Mouse (Mus musculus) midbrain, embryonic 10.5 days (tissue): ENCODE data around the gene Rhbdl3. TPM values are rescaled to one million over a fixed set of nuclear protein-coding genes. Genes with fewer than 3 reads are reported as not detected.

ENCODE experiments used
- DNase-seq: peaks from one replicate; pipeline ENCODE4 v3.0.0-alpha.2; 2017; ENCODE audit warnings: low spot score
- H3K27ac ChIP-seq: fragments of 300-500 bp; sonication (generic); replicated peaks from 2 replicates; pipeline ENCODE4 v1.5.1; 2016; ENCODE audit warnings: mild to moderate bottlenecking
- H3K27me3 ChIP-seq: fragments of 300-500 bp; sonication (generic); 2 replicates; pipeline ENCODE4 v1.6.1; 2016; ENCODE audit warnings: low read depth, mild to moderate bottlenecking; ENCODE audit not compliant: poor library complexity, severe bottlenecking
- H3K36me3 ChIP-seq: fragments of 300-500 bp; sonication (generic); 2 replicates; pipeline ENCODE4 v1.6.1; 2016; ENCODE audit warnings: mild to moderate bottlenecking, moderate library complexity
- H3K4me1 ChIP-seq: fragments of 300-500 bp; sonication (generic); 2 replicates; pipeline ENCODE4 v1.6.1; 2016
- H3K4me3 ChIP-seq: fragments of 300-500 bp; sonication (generic); 2 replicates; pipeline ENCODE4 v1.5.1; 2016; ENCODE audit warnings: mild to moderate bottlenecking, moderate library complexity
- H3K9me3 ChIP-seq: fragments of 300-500 bp; sonication (generic); replicated peaks from 2 replicates; pipeline ENCODE4 v1.6.1; 2016; ENCODE audit warnings: mild to moderate bottlenecking
- WGBS: fragments of 180-500 bp; shearing (Covaris S2); methylation state at CpG from one replicate; pipeline ENCODE4 v1.1.7; 2016; 5-methylcytosine and 5-hydroxymethylcytosine counted together
- polyA plus RNA-seq: library from polyadenylated mRNA; unstranded; fragments of >200 nt; fragmentation: Nextera tagmentation; extraction: Ambion mirVana; gene quantifications from 2 replicates; pipeline ENCODE4 v1.2.1, GENCODE M21; 2016

The Rhbdl3 gene
- polyA plus RNA-seq, 1 experiment from 2014 or later, result 12.6 TPM

DNA sequence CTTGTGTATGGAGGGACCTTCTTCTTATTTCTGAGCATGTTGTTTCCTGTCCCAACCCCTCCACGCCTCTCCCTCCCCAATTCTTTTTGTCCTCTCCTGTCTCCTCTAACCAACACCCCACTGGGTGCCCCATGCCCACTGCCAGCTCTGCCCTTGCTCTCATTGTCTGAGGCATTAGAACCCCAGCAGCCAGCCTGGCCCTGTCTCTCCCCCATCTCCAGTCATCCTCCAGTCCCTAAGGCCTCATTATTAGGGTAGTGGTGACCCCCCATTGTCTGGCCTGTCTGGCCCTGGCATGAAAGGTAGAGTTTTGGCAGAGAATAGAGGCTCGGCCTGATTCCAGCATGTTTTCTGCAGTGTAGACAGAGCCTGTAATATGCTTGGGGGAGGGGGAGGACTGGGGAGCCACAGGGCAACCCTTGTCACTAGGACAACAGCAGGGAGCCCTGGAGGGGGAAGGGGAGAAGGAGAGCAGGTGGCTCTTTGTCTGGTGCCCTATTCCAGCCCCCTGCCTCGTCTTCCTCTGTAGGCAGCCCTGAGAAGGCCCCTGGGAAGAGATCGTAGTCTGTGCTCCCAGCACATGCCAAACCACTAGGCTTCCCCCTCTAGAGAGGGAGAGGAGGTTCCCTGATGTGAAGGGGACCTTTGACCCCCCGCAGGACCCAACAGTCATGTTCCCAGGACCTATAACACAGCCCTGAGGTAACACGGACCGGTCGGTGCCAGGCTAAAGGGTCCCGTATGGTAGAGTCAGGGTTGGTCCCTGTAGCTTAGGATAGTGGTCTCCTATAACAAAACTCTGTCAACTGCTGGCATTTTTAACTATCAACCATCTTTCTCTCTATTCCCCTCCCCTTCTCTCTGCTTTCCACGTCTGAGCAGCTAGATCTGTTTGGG lies 15.3 kb downstream of the Rhbdl3 start:
- peak; percentile 45 for DNase-seq
- no peaks in the 10 kb centered on the region for H3K9me3 ChIP-seq
- peaks cover 4% of the 10 kb centered on the region for H3K36me3 ChIP-seq
- peaks cover 74% of the 10 kb centered on the region for H3K4me1 ChIP-seq
- WGBS, result 43% methylated on average over 10 of the region's 10 CpGs
- 0 out of 2 replicates have a peak, but pooled peaks cover 2% of the 10 kb centered on the region for H3K27me3 ChIP-seq
- H3K4me3 ChIP-seq, result no peak overlapping the region
- H3K27ac ChIP-seq, result peak overlapping the region; percentile 86

DNA sequence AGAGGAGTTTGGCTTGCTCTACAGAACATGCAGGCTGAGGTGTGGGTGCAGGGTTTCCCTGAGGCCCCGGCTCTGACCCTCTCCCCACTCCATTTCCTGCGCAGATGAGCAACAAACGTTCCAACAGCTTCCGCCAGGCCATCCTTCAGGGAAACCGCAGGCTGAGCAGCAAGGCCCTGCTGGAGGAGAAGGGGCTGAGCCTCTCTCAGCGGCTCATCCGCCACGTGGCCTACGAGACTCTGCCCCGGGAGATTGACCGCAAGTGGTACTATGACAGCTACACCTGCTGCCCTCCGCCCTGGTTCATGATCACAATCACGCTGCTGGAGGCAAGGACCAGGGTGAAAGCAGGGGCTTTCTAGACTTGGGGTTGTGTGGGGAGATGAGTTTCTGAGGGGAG lies 22.5 kb downstream of the Rhbdl3 start:
- DNase-seq, result no peak
- Histone ChIP-seq H3K4me3 (no peak overlapping the region), H3K4me1 (peaks cover 19% of the 10 kb centered on the region), H3K27me3 (no peaks in the 10 kb centered on the region), H3K9me3 (no peaks in the 10 kb centered on the region), H3K27ac (peak overlapping the region; percentile 0; the same call in 1 of the 2 replicates), H3K36me3 (peaks cover 23% of the 10 kb centered on the region)
- WGBS, result 68% methylated on average over 13 of the region's 13 CpGs

DNA sequence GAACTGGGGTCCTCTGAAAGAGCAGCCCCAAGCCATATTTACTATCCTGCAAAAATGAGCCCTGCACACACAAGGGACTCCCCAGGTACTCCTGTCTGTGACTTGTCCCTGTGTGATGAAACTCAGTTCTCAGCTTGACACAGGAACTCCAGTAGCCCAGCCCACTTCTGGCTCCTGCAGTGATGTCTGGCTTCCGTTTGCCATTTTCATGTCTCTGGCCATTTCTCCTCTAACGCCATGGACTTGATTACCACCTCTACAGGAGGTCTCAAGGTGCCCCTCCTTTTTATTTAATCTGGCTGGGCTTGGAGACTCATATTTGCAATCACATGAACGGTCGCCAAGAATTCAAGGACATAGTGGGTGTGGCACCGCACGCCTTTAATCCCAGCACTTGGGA lies 23.9 kb downstream of the Rhbdl3 start:
- H3K4me3 ChIP-seq, result no peak overlapping the region
- H3K27ac ChIP-seq, result no peak overlapping the region
- H3K27me3 ChIP-seq, result no peaks in the 10 kb centered on the region
- H3K9me3 ChIP-seq, result no peaks in the 10 kb centered on the region
- 89% methylated on average over 6 of the region's 6 CpGs for WGBS
- peaks cover 10% of the 10 kb centered on the region for H3K4me1 ChIP-seq
- peaks cover 23% of the 10 kb centered on the region for H3K36me3 ChIP-seq
- DNase-seq, result no peak

DNA sequence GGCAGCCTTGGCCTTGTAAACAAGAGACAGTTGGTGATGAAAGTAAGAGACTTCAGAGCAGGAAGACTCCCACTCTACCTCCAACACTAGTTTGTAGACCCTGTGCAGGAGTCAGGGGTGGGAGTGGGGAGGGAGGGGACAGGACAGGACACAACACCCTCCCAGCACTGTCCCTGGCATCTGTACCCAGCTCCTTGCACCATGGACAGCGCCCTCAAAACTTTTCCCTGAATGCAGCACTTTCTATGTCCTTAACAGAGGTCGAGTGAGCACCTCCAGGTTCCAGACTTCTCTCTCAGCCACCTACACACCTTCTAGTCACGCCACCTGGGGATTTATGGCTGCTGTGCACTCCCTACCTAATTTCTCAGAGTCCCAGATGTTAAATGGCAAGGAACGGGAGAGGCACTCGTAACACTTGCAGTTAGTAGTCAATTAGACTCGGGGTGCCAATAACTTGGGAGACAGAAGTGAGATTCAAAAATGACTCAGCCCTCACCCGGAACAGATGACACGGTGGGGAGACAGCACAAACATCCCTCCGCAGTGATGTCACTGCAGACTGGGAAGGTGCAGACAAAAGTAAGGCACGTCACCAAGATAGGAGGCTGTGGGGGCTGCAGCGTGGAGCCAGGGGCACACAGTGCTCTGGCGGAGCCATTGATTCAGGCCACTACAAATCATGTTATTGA lies 32.1 kb downstream of the Rhbdl3 start:
- Histone ChIP-seq H3K36me3 (peaks cover 23% of the 10 kb centered on the region), H3K27ac (0 out of 2 replicates have a peak overlapping the region, but pooled peaks have one; percentile 38), H3K9me3 (no peaks in the 10 kb centered on the region), H3K27me3 (0 out of 2 replicates have a peak, but pooled peaks cover 7% of the 10 kb centered on the region), H3K4me1 (peaks cover 48% of the 10 kb centered on the region), H3K4me3 (no peak overlapping the region)
- no peak for DNase-seq
- WGBS, result 75% methylated on average over 12 of the region's 12 CpGs

DNA sequence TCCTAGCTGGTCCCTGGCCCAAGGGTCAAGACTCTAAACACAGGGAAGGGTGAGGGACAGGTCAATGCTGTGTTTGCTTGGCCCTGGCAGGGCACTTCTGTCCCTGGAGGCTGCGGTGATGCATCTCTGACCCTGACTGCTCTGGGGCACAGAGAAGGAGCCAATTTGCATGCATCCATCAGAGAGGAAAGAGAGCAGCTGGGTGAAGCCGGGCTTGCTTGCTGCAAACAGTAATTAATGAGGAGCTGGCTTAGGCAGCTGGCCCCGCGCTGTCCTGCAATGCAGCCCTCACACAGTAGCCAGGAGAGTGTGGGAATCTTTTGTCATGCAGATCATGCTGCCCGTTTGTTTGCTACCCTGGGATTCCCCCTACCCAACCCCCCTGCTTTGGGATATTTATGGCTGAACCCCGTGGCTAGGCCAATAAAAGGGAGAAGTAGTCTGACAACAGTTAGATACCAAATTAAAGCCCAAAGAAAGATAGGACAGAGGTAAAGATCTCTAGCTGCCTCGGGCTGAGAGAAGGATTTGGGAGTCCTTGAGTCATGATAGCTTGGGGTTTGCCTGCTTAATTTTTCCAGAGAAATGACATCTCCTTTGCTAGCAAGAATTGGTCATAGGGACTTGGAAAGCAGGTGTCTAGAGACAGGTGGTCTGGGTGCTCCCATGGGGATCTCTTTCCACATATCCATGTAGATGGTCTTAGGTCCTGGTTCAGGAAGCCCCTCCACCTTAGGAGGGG lies 35.1 kb downstream of the Rhbdl3 start:
- peaks cover 19% of the 10 kb centered on the region for H3K36me3 ChIP-seq
- peak overlapping the region; percentile 86 for H3K27ac ChIP-seq
- peak; percentile 84 for DNase-seq
- H3K9me3 ChIP-seq, result no peaks in the 10 kb centered on the region
- peaks cover 53% of the 10 kb centered on the region for H3K4me1 ChIP-seq
- under 1% methylated on average over 7 of the region's 7 CpGs for WGBS
- H3K4me3 ChIP-seq, result peak overlapping the region; percentile 32
- H3K27me3 ChIP-seq, result 0 out of 2 replicates have a peak, but pooled peaks cover 7% of the 10 kb centered on the region

DNA sequence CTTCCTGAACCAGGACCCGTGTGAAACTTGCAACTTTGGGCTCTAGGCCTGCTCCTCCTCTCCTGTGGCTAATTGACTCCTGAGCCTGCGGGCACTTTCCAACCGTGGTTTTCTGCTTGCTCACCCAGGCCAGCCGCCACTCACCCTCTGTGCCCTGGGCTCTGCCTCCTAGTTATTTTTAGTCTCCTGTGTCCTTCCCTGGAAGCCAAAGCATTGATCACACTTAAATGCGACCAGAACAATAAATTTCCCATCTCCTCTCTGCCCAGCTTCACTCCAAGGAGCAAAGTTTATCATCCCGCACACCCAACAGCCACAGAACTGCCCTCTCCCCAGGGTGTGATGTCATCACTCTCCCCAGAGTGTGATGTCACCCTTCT lies 35.6 kb downstream of the Rhbdl3 start:
- H3K27me3 ChIP-seq, result 0 out of 2 replicates have a peak, but pooled peaks cover 7% of the 10 kb centered on the region
- H3K4me3 ChIP-seq, result no peak overlapping the region
- H3K27ac ChIP-seq, result peak overlapping the region; percentile 86
- DNase-seq, result no peak
- peaks cover 53% of the 10 kb centered on the region for H3K4me1 ChIP-seq
- H3K9me3 ChIP-seq, result no peaks in the 10 kb centered on the region
- 11% methylated on average over 6 of the region's 6 CpGs for WGBS
- peaks cover 16% of the 10 kb centered on the region for H3K36me3 ChIP-seq

DNA sequence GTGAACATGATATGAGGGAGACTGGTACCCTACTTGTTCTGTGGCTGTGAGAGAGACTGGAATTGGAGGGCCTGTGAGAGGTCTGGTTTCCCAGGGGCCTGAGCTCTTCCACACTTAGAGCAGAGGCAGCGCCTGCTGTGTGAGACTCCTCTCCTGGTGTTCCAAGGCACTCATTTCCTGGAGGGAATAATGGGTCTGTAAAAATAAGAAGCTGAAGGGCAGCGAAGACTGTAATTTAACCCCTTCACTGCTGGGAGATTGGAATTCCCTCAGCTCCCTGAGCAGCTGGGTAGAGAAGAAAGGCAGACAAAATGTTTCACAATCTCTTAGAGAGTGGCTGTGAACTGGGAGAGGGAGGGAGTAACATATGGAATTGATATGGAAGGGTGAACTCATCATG lies 41.8 kb downstream of the Rhbdl3 start:
- no peak overlapping the region for H3K4me3 ChIP-seq
- H3K9me3 ChIP-seq, result no peaks in the 10 kb centered on the region
- no peak for DNase-seq
- 0 out of 2 replicates have a peak, but pooled peaks cover 1% of the 10 kb centered on the region for H3K27me3 ChIP-seq
- peaks cover 22% of the 10 kb centered on the region for H3K4me1 ChIP-seq
- H3K36me3 ChIP-seq, result peaks cover 4% of the 10 kb centered on the region
- no peak overlapping the region for H3K27ac ChIP-seq
- 26% methylated on average over 2 of the region's 2 CpGs for WGBS

DNA sequence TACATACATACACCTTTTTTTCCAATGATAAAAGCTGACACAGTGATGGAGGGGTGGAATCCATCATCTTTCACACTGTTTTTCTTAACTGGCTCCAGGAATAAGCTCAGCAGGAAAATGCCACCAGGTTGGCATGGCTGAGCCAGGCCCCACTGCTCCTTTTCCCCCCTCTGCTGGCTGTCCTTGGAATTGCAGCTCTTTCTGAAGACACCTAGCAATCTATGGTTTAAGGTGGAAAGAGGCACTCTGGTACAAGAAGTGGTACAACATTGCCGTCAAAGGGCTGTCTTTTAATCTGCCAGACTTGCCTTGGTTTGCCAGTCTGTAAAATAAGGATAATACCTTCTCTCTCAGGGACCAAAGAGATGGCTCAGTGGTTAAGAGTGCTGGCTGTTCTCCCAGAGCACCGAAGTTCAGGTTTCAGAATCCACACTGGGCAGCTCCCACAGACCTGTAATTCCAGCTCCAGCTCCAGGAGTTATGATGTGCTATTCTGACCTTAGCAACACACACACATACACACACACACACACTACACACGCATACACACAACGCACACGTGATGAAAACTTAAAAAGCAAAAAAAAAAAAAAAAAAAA lies 51.2 kb downstream of the Rhbdl3 start:
- no peak overlapping the region for H3K4me3 ChIP-seq
- no peaks in the 10 kb centered on the region for H3K36me3 ChIP-seq
- 76% methylated on average over 5 of the region's 5 CpGs for WGBS

DNA sequence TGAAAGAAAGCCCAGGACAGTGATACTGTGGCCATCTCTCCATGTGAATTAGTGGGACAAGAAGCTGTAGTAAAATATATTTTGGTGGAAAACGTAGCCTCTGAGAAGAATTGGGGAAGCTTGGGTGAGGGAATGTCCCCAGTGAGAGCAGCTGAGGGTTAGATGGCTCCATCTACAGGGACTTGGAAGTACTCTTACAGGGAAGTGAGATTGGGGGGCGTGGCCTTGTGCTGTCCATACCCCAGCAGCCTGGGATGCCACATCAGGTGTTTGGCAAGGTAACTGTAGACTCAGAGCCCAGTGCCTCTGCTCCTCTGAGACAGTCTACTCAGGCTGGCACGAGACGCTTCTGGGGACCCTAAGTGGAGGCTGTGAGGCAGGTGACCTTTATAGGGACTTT lies 54.1 kb downstream of the Rhbdl3 start:
- Histone ChIP-seq H3K4me3 (no peak overlapping the region), H3K4me1 (no peaks in the 10 kb centered on the region), H3K27ac (no peak overlapping the region), H3K27me3 (no peaks in the 10 kb centered on the region), H3K36me3 (peaks cover 16% of the 10 kb centered on the region), H3K9me3 (no peaks in the 10 kb centered on the region)
- 40% methylated on average over 4 of the region's 4 CpGs for WGBS
- no peak for DNase-seq

More for the DNA sequence above, 51.2 kb downstream of the Rhbdl3 start:
- Histone ChIP-seq H3K27me3 (no peaks in the 10 kb centered on the region), H3K27ac (no peak overlapping the region), H3K4me1 (no peaks in the 10 kb centered on the region), H3K9me3 (no peaks in the 10 kb centered on the region)
- DNase-seq, result peak; percentile 80

DNA sequence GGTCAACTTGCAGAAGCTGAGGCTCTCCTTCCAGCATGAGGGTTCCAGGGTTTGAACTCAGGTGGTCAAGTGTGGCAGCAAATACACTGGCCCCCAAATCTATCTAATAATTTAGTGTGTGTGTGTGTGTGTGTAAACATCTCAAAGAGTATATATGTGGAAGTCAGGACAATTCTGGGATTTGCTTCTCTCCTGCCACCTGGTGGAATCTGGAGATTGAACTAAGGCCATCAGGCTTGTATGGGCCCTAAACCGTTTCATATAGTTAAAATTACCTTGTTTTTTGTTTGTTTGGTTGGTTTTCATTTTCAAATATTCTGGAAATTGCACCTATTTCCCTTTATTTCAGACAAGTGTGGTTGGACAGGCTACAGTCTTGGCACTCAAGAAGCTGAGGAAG lies 68.2 kb downstream of the Rhbdl3 start:
- Histone ChIP-seq H3K4me1 (no peaks in the 10 kb centered on the region), H3K27ac (no peak overlapping the region), H3K36me3 (peaks cover 94% of the 10 kb centered on the region), H3K27me3 (no peaks in the 10 kb centered on the region), H3K9me3 (no peaks in the 10 kb centered on the region), H3K4me3 (no peak overlapping the region)
- DNase-seq, result no peak
- WGBS, result 92% methylated on average over 1 of the region's 1 CpGs

DNA sequence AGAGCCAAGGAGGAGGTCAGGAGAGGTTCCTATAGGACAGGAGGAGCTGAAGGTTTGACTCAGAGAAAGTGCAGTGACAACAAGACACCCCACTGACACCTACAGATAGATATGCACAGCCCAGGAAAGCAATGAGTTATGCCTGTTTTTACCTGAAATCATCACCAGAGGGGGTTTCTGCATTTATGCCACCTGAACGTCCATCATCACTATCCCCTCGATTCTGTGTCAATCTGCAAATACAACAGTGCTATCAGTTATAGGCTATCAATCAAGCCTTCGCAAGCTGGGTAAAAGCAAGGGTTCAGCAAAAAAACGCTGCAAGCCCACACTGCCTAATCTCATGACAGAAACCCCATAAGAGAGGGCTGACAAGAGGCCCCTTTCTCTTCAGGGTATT lies 75.9 kb downstream of the Rhbdl3 start:
- Histone ChIP-seq H3K36me3 (peaks cover 40% of the 10 kb centered on the region), H3K4me3 (peak overlapping the region; percentile 89; the same call in 1 of the 2 replicates), H3K27ac (no peak overlapping the region), H3K9me3 (no peaks in the 10 kb centered on the region), H3K27me3 (no peaks in the 10 kb centered on the region), H3K4me1 (peaks cover 22% of the 10 kb centered on the region)
- WGBS, result 79% methylated on average over 4 of the region's 4 CpGs
- no peak for DNase-seq
